Mouse (Mus musculus): Measurements from ENCODE around the gene Kif3c. TPM values are rescaled to one million over a fixed set of nuclear protein-coding genes. Genes with fewer than 3 reads are reported as not detected.

Gene Kif3c
- polyA plus RNA-seq, 1 experiment from 2014 or later, result 26.1 TPM

DNA sequence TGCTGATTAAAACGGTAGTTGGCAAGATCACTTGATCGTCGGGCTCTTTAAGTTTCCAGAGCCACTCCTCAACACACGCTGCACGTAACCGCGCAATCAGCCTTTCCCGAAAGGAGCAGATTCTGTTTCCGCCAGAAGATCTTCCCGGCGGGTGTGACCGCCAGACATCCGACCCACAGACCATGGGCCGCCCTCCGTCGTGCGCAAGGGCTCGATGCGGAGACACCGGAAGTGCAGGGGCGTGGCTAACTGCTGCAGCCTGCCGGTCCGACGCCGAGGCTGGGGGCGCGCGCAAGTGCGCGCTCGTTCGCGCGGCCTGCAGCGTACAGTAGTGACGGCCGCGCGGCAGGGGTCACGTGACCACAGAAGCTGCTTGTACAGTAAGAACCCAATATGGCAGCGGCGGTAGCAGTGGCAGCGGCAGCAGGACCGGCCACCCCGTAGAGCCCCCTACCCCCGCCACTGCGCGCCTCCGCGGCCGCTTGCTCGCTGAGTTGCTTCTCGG is 61.6 kb downstream of the Kif3c start, which contains the start of gene Asxl2:
Gene Asxl2, plus strand, starts transcription at position 328 of the 505 bp plus-strand sequence.
- 0 out of 2 replicates have a peak, but pooled peaks cover 11% of the 10 kb centered on the region for H3K4me1 ChIP-seq
- peak within 1 kb of the TSS; percentile 55 for H3K4me2 ChIP-seq (replicated peaks)
- no peaks in the 10 kb centered on the region for H3K9me3 ChIP-seq
- H3K4me3 ChIP-seq, result peak within 1 kb of the TSS; percentile 81
- H3K27ac ChIP-seq, result peak within 1 kb of the TSS; percentile 95
- ATAC-seq (ENCODE audit: insufficient number of reproducible peaks, insufficient read depth, low FRiP score, low TSS enrichment), result peak; percentile 96
- H3K27me3 ChIP-seq, result no peaks in the 10 kb centered on the region
- under 1% methylated on average over 53 of the region's 53 CpGs for WGBS
- H3K9ac ChIP-seq, result peak within 1 kb of the TSS; percentile 86
- no peaks in the 10 kb centered on the region for H3K36me3 ChIP-seq

DNA sequence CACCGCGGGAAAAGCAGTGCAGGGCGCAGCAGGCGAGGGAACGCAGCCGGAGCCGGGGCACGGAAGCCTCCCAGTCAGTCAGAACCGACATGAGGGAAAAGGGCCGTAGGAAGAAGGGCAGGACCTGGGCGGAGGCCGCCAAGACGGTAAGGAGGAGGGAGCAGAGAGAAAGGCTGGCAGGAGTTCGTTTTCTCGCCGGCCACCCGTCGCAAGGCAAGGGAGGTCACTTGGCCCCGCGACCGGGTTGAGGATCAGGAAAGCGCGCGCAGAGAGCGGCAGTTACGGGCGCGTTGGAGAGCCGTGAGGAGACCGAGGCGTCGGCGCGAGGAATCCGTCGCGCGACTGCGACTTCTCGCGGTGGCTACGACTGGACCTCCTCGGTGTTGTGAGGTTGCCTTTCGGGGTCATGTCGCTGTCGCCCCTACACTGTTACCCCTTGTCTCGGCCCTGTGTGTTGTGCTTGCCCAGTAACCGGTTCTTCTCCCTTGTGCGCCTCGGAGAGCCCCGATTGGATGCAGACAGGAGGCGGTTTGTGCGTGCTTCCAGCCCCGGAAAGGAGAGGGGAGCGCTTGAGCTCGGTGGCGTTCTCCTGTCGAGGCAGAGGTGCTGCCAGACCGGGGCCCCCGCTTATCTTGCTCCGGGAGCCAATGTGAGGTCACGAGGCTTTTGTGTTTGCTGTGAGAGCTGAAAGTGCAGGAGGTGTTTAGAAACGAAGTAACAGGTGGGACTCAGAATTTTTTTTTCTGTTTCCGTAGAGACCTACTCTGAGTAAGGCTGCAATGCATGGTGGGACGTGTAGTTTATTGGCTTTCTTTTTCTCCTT is 62.3 kb downstream of the Kif3c start:
- under 1% methylated on average over 65 of the region's 65 CpGs for WGBS
- H3K4me2 ChIP-seq (replicated peaks), result peak overlapping the region; percentile 55
- no peaks in the 10 kb centered on the region for H3K27me3 ChIP-seq
- ATAC-seq (ENCODE audit: insufficient number of reproducible peaks, insufficient read depth, low FRiP score, low TSS enrichment), result peak; percentile 55
- peak overlapping the region; percentile 86 for H3K9ac ChIP-seq
- H3K36me3 ChIP-seq, result no peaks in the 10 kb centered on the region
- 0 out of 2 replicates have a peak, but pooled peaks cover 11% of the 10 kb centered on the region for H3K4me1 ChIP-seq
- H3K4me3 ChIP-seq, result peak overlapping the region; percentile 81
- no peaks in the 10 kb centered on the region for H3K9me3 ChIP-seq
- H3K27ac ChIP-seq, result peak overlapping the region; percentile 95

DNA sequence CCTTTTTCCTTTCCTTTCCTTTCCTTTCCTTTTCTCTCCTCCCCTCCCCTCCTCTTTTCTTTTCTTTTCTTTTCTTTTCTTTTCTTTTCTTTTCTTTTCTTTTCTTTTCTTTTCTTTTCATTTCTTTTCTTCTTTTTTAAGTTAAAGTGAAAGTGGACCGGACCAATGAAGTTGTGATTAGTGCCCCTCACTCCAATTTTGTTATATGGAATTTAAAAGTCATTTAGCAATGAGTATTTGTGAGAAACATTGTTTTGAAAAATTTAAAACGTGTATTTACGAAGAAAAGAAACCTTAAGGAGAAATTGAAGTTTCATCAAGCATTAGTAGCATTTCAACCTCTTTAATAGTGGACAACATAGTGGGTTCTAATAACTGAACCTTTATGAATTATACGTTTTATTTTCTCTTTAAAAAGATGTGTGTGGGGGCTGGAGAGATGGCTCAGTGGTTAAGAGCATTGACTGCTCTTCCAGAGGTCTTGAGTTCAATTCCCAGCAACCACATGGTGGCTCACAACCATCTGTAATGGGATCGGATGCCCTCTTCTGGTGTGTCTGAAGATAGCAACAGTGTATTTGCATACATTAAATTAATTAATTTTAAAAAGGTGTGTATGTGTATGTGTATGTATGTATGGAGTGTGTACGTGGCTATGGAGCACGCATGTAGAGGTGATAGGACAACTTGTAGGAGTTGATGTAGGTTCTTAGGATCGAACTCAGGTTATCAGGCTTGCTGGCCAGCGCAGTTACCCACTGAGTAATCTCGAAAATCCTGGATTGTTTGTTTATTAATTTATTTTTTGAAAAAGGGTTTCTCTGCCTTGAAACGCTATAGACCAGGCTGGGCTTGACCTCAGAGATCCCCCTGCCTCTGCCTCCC is 63.2 kb downstream of the Kif3c start:
- no peaks in the 10 kb centered on the region for H3K27me3 ChIP-seq
- ATAC-seq (ENCODE audit: insufficient number of reproducible peaks, insufficient read depth, low FRiP score, low TSS enrichment), result no peak
- 0 out of 2 replicates have a peak, but pooled peaks cover 11% of the 10 kb centered on the region for H3K4me1 ChIP-seq
- 69% methylated on average over 11 of the region's 11 CpGs for WGBS
- H3K9ac ChIP-seq, result no peak overlapping the region
- no peaks in the 10 kb centered on the region for H3K36me3 ChIP-seq
- peak overlapping the region; percentile 55 for H3K4me2 ChIP-seq (replicated peaks)
- no peaks in the 10 kb centered on the region for H3K9me3 ChIP-seq
- peak overlapping the region; percentile 81 for H3K4me3 ChIP-seq
- no peak overlapping the region for H3K27ac ChIP-seq

DNA sequence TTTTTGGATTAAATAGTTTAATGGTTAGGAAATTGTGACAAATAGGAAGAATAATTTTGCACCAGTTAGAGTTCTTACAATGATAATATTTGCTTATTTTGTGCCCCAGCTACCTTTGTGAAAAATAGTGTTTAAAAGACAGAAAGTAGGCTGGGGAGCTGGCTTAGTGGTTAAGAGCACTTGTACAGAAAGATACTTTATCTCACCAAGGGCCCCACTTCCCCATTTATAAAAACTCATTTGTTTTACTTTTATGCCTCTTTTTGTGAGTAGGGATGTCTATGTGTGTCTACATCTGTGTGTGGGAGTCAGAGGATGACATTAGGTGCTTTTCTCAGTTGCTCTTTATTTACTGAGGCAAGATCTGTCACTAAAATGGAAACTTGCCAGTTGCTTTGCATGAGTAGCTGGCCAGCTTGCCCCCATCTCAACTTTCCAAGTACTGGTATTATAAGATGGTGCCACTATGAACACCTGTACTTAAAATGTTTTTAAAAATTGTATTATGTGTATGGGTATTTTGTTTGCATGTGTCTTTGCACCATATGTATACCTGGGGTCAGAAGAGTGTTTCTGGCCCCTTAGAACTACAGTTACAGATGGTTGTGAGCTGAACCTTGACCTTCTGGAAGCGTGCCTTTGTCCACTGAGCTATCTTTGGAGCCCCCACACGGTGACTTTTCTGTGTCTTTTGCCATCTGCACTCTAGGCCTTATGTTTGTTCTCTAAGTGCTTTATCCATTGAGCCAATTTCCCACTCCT is 64.9 kb downstream of the Kif3c start:
- Histone ChIP-seq H3K27me3 (no peaks in the 10 kb centered on the region), H3K4me3 (no peak overlapping the region), H3K4me1 (0 out of 2 replicates have a peak, but pooled peaks cover 11% of the 10 kb centered on the region), H3K4me2 (replicated peaks) (no peak overlapping the region), H3K9me3 (no peaks in the 10 kb centered on the region), H3K9ac (no peak overlapping the region), H3K36me3 (no peaks in the 10 kb centered on the region), H3K27ac (no peak overlapping the region)
- ATAC-seq (ENCODE audit: insufficient number of reproducible peaks, insufficient read depth, low FRiP score, low TSS enrichment), result no peak
- WGBS, result 87% methylated on average over 2 of the region's 2 CpGs

DNA sequence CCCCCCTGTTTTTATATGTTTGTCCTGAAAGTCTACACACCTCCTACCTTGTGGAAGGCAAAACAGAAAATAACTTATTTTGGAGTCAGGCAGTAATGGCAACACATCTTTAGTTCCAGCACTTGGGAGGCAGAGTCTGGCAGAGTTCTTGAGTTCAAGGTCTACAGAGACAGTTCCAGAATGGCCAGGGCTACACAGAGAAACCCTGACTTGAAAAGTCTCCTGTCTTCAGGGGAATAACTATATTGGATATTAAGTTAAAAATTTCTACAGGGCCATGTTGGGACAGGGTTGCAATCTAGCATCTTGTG is 65.5 kb downstream of the Kif3c start:
- H3K27ac ChIP-seq, result no peak overlapping the region
- H3K9ac ChIP-seq, result no peak overlapping the region
- H3K9me3 ChIP-seq, result no peaks in the 10 kb centered on the region
- H3K4me3 ChIP-seq, result no peak overlapping the region
- no peak for ATAC-seq (ENCODE audit: insufficient number of reproducible peaks, insufficient read depth, low FRiP score, low TSS enrichment)
- H3K4me1 ChIP-seq, result 0 out of 2 replicates have a peak, but pooled peaks cover 9% of the 10 kb centered on the region
- H3K4me2 ChIP-seq (replicated peaks), result no peak overlapping the region
- no peaks in the 10 kb centered on the region for H3K36me3 ChIP-seq
- no peaks in the 10 kb centered on the region for H3K27me3 ChIP-seq

DNA sequence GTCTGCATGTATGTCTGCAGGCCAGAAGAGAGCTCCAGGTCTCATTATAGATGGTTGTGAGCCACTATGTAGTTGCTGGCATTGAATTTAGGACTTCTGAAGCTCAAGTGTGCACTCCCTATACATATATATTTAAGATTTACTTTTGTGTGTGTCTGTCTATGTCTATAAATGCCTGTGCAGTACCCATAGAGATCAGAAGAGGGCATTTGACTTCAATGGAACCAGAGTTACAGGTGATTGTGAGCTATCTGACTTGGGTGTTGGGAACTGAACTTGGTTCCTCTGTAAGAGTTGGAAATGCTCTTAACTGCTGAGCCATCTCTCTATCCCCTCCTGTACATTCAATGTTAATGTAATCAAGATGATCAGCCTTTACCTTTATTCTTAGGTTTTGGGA is 66.1 kb downstream of the Kif3c start:
- H3K27me3 ChIP-seq, result no peaks in the 10 kb centered on the region
- H3K4me3 ChIP-seq, result no peak overlapping the region
- no peak for ATAC-seq (ENCODE audit: insufficient number of reproducible peaks, insufficient read depth, low FRiP score, low TSS enrichment)
- 0 out of 2 replicates have a peak, but pooled peaks cover 6% of the 10 kb centered on the region for H3K4me1 ChIP-seq
- H3K36me3 ChIP-seq, result no peaks in the 10 kb centered on the region
- H3K9me3 ChIP-seq, result no peaks in the 10 kb centered on the region
- H3K27ac ChIP-seq, result no peak overlapping the region
- no peak overlapping the region for H3K9ac ChIP-seq
- H3K4me2 ChIP-seq (replicated peaks), result no peak overlapping the region

DNA sequence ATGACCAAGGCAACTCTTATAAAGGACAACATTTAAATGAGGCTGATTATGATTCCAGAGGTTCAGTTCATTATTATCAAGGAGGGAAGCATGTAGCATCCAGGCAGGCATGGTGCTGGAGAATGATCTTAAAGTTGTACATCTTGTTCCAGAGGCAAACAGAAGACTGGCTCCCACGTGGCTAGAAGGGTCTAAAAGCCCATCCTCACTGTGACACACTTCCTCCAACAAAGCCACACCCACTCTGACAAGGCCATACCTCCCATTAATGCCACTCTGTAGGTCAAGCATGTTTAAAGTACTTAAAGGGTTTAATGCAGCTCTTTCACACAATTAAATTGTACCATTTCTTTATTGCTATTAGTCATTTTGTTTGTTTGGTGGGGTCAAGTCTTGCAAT is 68.8 kb downstream of the Kif3c start:
- H3K4me1 ChIP-seq, result no peaks in the 10 kb centered on the region
- H3K9ac ChIP-seq, result no peak overlapping the region
- H3K4me2 ChIP-seq (replicated peaks), result no peak overlapping the region
- WGBS, result 63% methylated on average over 1 of the region's 1 CpGs
- H3K4me3 ChIP-seq, result no peak overlapping the region
- H3K36me3 ChIP-seq, result no peaks in the 10 kb centered on the region
- no peaks in the 10 kb centered on the region for H3K9me3 ChIP-seq
- no peak overlapping the region for H3K27ac ChIP-seq
- no peak for ATAC-seq (ENCODE audit: insufficient number of reproducible peaks, insufficient read depth, low FRiP score, low TSS enrichment)
- no peaks in the 10 kb centered on the region for H3K27me3 ChIP-seq

DNA sequence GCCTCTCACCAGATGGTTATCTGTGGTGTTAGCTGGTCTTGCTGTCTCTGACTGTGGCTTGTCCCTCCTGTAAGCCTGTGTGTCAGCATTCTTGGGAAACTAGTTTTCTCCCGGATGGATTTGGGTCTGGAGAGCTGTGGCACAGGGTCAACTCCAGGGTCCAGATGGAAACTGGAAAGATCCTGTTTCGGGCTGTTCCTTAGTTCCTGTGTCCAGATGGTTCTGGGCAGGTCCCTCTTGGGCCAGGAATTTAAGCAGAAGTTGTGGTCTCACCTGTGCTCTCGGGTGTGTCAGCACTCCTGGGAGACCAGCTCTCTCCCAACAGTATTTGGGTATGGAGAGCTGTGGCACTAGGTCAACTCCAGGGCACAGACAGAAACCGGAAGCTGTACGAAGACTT is 71.5 kb downstream of the Kif3c start:
- Histone ChIP-seq H3K9ac (no peak overlapping the region), H3K27me3 (no peaks in the 10 kb centered on the region), H3K4me1 (no peaks in the 10 kb centered on the region), H3K4me2 (replicated peaks) (no peak overlapping the region), H3K36me3 (no peaks in the 10 kb centered on the region), H3K9me3 (no peaks in the 10 kb centered on the region), H3K27ac (no peak overlapping the region), H3K4me3 (no peak overlapping the region)
- 86% methylated on average over 5 of the region's 5 CpGs for WGBS
- ATAC-seq (ENCODE audit: insufficient number of reproducible peaks, insufficient read depth, low FRiP score, low TSS enrichment), result no peak

DNA sequence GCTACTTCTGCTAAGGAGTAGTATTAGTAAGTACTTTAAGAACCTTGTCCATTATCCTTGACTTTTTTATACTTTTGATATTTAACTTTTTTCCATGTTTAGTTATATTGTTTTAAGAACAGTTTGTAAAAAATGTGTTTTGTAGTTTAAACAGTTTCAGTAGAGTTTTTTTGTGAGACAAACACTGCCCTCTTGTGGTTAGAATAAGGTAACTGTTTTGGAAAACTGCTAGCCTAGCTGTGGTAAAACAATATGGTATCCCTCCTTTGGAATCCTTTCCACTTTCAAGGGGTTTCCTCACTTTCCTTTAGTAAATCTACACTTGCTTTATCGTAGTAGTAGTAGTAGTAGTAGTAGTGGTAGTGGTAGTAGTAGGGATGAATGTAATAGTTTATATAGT is 72.9 kb downstream of the Kif3c start:
- Histone ChIP-seq H3K4me1 (no peaks in the 10 kb centered on the region), H3K36me3 (no peaks in the 10 kb centered on the region), H3K4me3 (no peak overlapping the region), H3K27ac (no peak overlapping the region), H3K27me3 (no peaks in the 10 kb centered on the region), H3K9ac (no peak overlapping the region), H3K4me2 (replicated peaks) (no peak overlapping the region), H3K9me3 (no peaks in the 10 kb centered on the region)
- ATAC-seq (ENCODE audit: insufficient number of reproducible peaks, insufficient read depth, low FRiP score, low TSS enrichment), result no peak
- 92% methylated on average over 1 of the region's 1 CpGs for WGBS

DNA sequence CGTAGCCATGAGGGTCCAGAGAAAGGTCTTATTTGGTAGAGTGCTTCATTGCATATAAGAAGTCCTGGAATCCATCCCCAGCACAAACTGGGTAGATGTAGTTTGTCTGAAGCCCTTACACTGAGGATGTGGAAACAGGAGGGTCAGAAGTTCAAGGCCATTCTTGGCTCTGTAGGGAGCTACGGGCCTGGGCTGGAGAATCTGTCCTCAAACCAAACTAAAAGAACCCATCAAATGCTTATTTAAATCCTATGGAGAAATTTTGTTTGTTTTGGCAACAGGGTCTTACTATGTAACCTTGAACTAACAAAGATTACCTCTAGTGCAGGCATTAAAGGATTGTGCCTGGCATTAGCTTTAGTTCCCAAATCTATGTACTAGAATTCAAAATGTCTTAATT is 76.0 kb downstream of the Kif3c start:
- H3K4me2 ChIP-seq (replicated peaks), result no peak overlapping the region
- no peaks in the 10 kb centered on the region for H3K36me3 ChIP-seq
- H3K4me3 ChIP-seq, result no peak overlapping the region
- no peak overlapping the region for H3K9ac ChIP-seq
- no peaks in the 10 kb centered on the region for H3K9me3 ChIP-seq
- no peak overlapping the region for H3K27ac ChIP-seq
- WGBS, result 80% methylated on average over 2 of the region's 2 CpGs
- H3K27me3 ChIP-seq, result no peaks in the 10 kb centered on the region
- ATAC-seq (ENCODE audit: insufficient number of reproducible peaks, insufficient read depth, low FRiP score, low TSS enrichment), result no peak
- no peaks in the 10 kb centered on the region for H3K4me1 ChIP-seq

DNA sequence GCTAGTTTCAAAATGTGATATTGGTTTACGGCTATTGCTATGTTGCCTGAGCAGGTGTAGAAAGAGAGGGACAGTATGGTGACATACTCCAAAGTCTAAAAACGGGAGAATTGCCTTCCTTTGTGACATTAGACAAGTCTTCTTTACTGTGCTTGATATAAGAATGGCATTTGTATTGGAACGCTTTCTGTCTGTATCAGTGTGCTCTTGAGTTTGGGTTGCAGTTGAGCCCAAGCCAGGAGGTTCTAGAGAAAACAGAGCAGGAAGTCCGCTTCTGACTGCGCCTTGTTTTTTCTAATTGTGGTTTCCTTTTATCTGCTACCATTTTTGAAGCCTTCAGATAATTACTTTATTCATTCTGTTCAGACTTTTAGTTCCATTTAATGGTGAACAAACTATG is 76.4 kb downstream of the Kif3c start:
- H3K4me2 ChIP-seq (replicated peaks), result no peak overlapping the region
- H3K27me3 ChIP-seq, result no peaks in the 10 kb centered on the region
- H3K9ac ChIP-seq, result no peak overlapping the region
- no peak overlapping the region for H3K27ac ChIP-seq
- H3K4me1 ChIP-seq, result no peaks in the 10 kb centered on the region
- WGBS, result 84% methylated on average over 5 of the region's 5 CpGs
- H3K36me3 ChIP-seq, result no peaks in the 10 kb centered on the region
- H3K4me3 ChIP-seq, result no peak overlapping the region
- H3K9me3 ChIP-seq, result no peaks in the 10 kb centered on the region
- no peak for ATAC-seq (ENCODE audit: insufficient number of reproducible peaks, insufficient read depth, low FRiP score, low TSS enrichment)

Measured in embryonic facial prominence, embryonic 12.5 days (tissue).